In genomic region chr17:56935363-56936131, GRCm38 (mm10) we compare ENCODE assay signal across 7 mouse cellular contexts. TPM values are rescaled to one million over a fixed set of nuclear protein-coding genes. Genes with fewer than 3 reads are reported as not detected.
DNase-seq lines count a peak whose midpoint lies in the region; ATAC-seq and TF ChIP-seq lines count a peak whose summit lies in the region.

Gene Mllt1, minus strand, starts transcription at chr17:56935415.

- peak; percentile 98 for ATAC-seq in intestine, postnatal 0 days
- ATAC-seq in midbrain, embryonic 12.5 days (ENCODE audit: low FRiP score, low read depth) = peak; percentile 98

- H3K36me3 ChIP-seq in embryonic facial prominence, embryonic 10.5 days (replicated peaks) = peaks cover 36% of the 10 kb centered on the region
- no peaks in the 10 kb centered on the region for H3K36me3 ChIP-seq in intestine, postnatal 0 days (ENCODE audit: control insufficient read depth, insufficient read depth)
- H3K36me3 ChIP-seq in midbrain, embryonic 12.5 days = no peaks in the 10 kb centered on the region
- no peaks in the 10 kb centered on the region for H3K36me3 ChIP-seq in small intestine, adult 2 months (ENCODE audit: control insufficient read depth, insufficient read depth, low read length)

- peak within 1 kb of the TSS; percentile 98 for H3K4me2 ChIP-seq in intestine, postnatal 0 days (replicated peaks; ENCODE audit: low read depth)
- peak within 1 kb of the TSS; percentile 92 for H3K4me2 ChIP-seq in midbrain, embryonic 12.5 days (replicated peaks)

- peak within 1 kb of the TSS; percentile 97 for H3K27ac ChIP-seq in embryonic facial prominence, embryonic 10.5 days (replicated peaks)
- peak within 1 kb of the TSS; percentile 71 for H3K27ac ChIP-seq in intestine, postnatal 0 days (ENCODE audit: low read depth, low read length)
- H3K27ac ChIP-seq in midbrain, embryonic 12.5 days (replicated peaks) = peak within 1 kb of the TSS; percentile 86
- no peak within 1 kb of the TSS for H3K27ac ChIP-seq in small intestine, adult 2 months (ENCODE audit: insufficient read depth, low read depth, low read length)

- peak; percentile 68 for TF ChIP-seq CTCF in intestine, postnatal 0 days (IDR thresholded peaks at IDR 0.05; ENCODE audit: low read depth)
- peak; percentile 29; the same call in 1 of the 2 replicates for TF ChIP-seq CTCF in small intestine, adult 2 months (IDR thresholded peaks at IDR 0.05; ENCODE audit: extremely low read depth, insufficient read length, insufficient replicate concordance, low read depth, low read length)

- TF ChIP-seq POLR2A in small intestine, adult 2 months (IDR thresholded peaks at IDR 0.05; ENCODE audit: low read depth, low read length) = no peak

- intact Hi-C loops in left cerebral cortex, postnatal 4 days (cut with DNase I) = no loop called here

- H3K27me3 ChIP-seq in embryonic facial prominence, embryonic 10.5 days (replicated peaks; ENCODE audit: low read depth, poor library complexity, severe bottlenecking) = peaks cover 5% of the 10 kb centered on the region; the same call in 1 of the 2 replicates
- no peaks in the 10 kb centered on the region for H3K27me3 ChIP-seq in intestine, postnatal 0 days (replicated peaks; ENCODE audit: control insufficient read depth, insufficient read depth, low read length)
- peaks cover 10% of the 10 kb centered on the region for H3K27me3 ChIP-seq in midbrain, embryonic 12.5 days
- no peaks in the 10 kb centered on the region for H3K27me3 ChIP-seq in small intestine, adult 2 months (ENCODE audit: control insufficient read depth, insufficient read depth, low read length)

- WGBS in embryonic facial prominence, embryonic 10.5 days = 2% methylated on average over 76 of the region's 76 CpGs
- 4% methylated on average over 69 of the region's 76 CpGs for WGBS in intestine, postnatal 0 days
- WGBS in midbrain, embryonic 12.5 days = 2% methylated on average over 71 of the region's 76 CpGs
- 6% methylated on average over 75 of the region's 76 CpGs for WGBS in small intestine, adult 2 months

- H3K4me1 ChIP-seq in embryonic facial prominence, embryonic 10.5 days = peaks cover 34% of the 10 kb centered on the region
- H3K4me1 ChIP-seq in intestine, postnatal 0 days (replicated peaks; ENCODE audit: control insufficient read depth, insufficient read depth, low read length) = no peaks in the 10 kb centered on the region
- peaks cover 37% of the 10 kb centered on the region for H3K4me1 ChIP-seq in midbrain, embryonic 12.5 days
- H3K4me1 ChIP-seq in small intestine, adult 2 months (ENCODE audit: control insufficient read depth, insufficient read depth, insufficient read length, low read length) = peaks cover 3% of the 10 kb centered on the region

- H3K9ac ChIP-seq in intestine, postnatal 0 days (ENCODE audit: low read depth, low read length) = peak within 1 kb of the TSS; percentile 87
- H3K9ac ChIP-seq in midbrain, embryonic 12.5 days (replicated peaks) = peak within 1 kb of the TSS; percentile 98

- H3K4me3 ChIP-seq in embryonic facial prominence, embryonic 10.5 days = peak within 1 kb of the TSS; percentile 94
- peak within 1 kb of the TSS; percentile 83 for H3K4me3 ChIP-seq in intestine, postnatal 0 days (ENCODE audit: low read depth, low read length)
- peak within 1 kb of the TSS; percentile 97 for H3K4me3 ChIP-seq in midbrain, embryonic 12.5 days
- H3K4me3 ChIP-seq in small intestine, adult 2 months (ENCODE audit: low read depth, low read length) = peak within 1 kb of the TSS; percentile 81

- DNase-seq in adrenal gland, postnatal 10 days = peak; percentile 100
- peak; percentile 100 for DNase-seq in embryonic facial prominence, embryonic 10.5 days (ENCODE audit: low spot score)
- peak; percentile 54 for DNase-seq in gonadal fat pad, adult 2 months (ENCODE audit: low read depth)
- peak; percentile 100 for DNase-seq in left cerebral cortex, postnatal 4 days

- H3K9me3 ChIP-seq in embryonic facial prominence, embryonic 10.5 days = 0 out of 2 replicates have a peak, but pooled peaks cover 2% of the 10 kb centered on the region
- no peaks in the 10 kb centered on the region for H3K9me3 ChIP-seq in intestine, postnatal 0 days (ENCODE audit: control insufficient read depth)
- H3K9me3 ChIP-seq in midbrain, embryonic 12.5 days = no peaks in the 10 kb centered on the region

RNA-seq across cellular contexts. Expression of gene Mllt1, which starts in this region (rescaled TPM):
- 10 to 100 TPM; 27.9 to 33.6 TPM for total RNA-seq in adrenal gland, postnatal 10 days (2021)
- polyA plus RNA-seq in embryonic facial prominence, embryonic 10.5 days (2016; fragmentation: Nextera tagmentation; extraction: Ambion mirVana) = 70.9 and 73.1 TPM in 2 replicates
- polyA plus RNA-seq in gonadal fat pad, adult 2 months (2012; rRNA removed) = 33.6 and 36.4 TPM in 2 replicates
- 10.5 and 11.9 TPM in 2 replicates for polyA plus RNA-seq in intestine, postnatal 0 days (2015; fragmentation: Nextera tagmentation; extraction: Ambion mirVana)
- 100 to 1,000 TPM; 104 to 114 TPM for total RNA-seq in left cerebral cortex, postnatal 4 days (2021)
- 102 and 104 TPM in 2 replicates for polyA plus RNA-seq in midbrain, embryonic 12.5 days (2016; fragmentation: Nextera tagmentation; extraction: Ambion mirVana)
- 25.0 and 46.3 TPM in 2 replicates for polyA plus RNA-seq in small intestine, adult 2 months (2012; rRNA removed)
